Mouse (Mus musculus) kidney, embryonic 16.5 days (tissue): ENCODE measurements around the gene Ldah. TPM values are rescaled to one million over a fixed set of nuclear protein-coding genes. Genes with fewer than 3 reads are reported as not detected.

ENCODE experiments used
- ATAC-seq: fragments of 200-750 bp; cut with Nextera tagmentation; 2 replicates; pipeline ENCODE4 v1.8.0; 2017; ENCODE audit warnings: moderate TSS enrichment; ENCODE audit not compliant: low FRiP score, low TSS enrichment
- H3K27ac ChIP-seq: fragments of 300-500 bp; sonication (generic); 2 replicates; pipeline ENCODE4 v1.5.1; 2014; ENCODE audit warnings: low read length
- H3K27me3 ChIP-seq: fragments of 300-500 bp; sonication (generic); 2 replicates; pipeline ENCODE4 v1.6.1; 2014; ENCODE audit warnings: low read length, control low read depth, mixed read lengths; ENCODE audit not compliant: insufficient read depth
- H3K36me3 ChIP-seq: fragments of 300-500 bp; sonication (generic); 2 replicates; pipeline ENCODE4 v1.6.1; 2014; ENCODE audit warnings: low read length, control low read depth, mixed read lengths; ENCODE audit not compliant: insufficient read depth
- H3K4me1 ChIP-seq: fragments of 300-500 bp; sonication (generic); 2 replicates; pipeline ENCODE4 v1.6.1; 2014; ENCODE audit warnings: low read length, control low read depth, mixed read lengths; ENCODE audit not compliant: insufficient read depth
- H3K4me2 ChIP-seq: fragments of 300-500 bp; sonication (generic); replicated peaks from 2 replicates; pipeline ENCODE4 v1.6.1; 2014; ENCODE audit warnings: low read depth, low read length
- H3K4me3 ChIP-seq: fragments of 300-500 bp; sonication (generic); 2 replicates; pipeline ENCODE4 v1.5.1; 2014; ENCODE audit warnings: mild to moderate bottlenecking, low read length
- H3K9ac ChIP-seq: fragments of 300-500 bp; sonication (generic); replicated peaks from 2 replicates; pipeline ENCODE4 v1.6.1; 2014; ENCODE audit warnings: low read length
- H3K9me3 ChIP-seq: fragments of 300-500 bp; sonication (generic); 2 replicates; pipeline ENCODE4 v1.6.1; 2016; ENCODE audit warnings: low read length, control low read depth
- WGBS: fragments of 180-500 bp; shearing (Covaris S2); extraction: QIAGEN DNeasy Blood & Tissue Kit; methylation state at CpG from one replicate; pipeline ENCODE4 v1.1.7; 2014; 5-methylcytosine and 5-hydroxymethylcytosine counted together
- polyA plus RNA-seq: library from polyadenylated mRNA; unstranded; fragments of >200 nt; fragmentation: Nextera tagmentation; extraction: Ambion mirVana; gene quantifications from 2 replicates; pipeline ENCODE4 v1.2.1, GENCODE M21; 2015

The Ldah gene
- polyA plus RNA-seq, 1 experiment from 2014 or later, result 51.5 TPM

DNA sequence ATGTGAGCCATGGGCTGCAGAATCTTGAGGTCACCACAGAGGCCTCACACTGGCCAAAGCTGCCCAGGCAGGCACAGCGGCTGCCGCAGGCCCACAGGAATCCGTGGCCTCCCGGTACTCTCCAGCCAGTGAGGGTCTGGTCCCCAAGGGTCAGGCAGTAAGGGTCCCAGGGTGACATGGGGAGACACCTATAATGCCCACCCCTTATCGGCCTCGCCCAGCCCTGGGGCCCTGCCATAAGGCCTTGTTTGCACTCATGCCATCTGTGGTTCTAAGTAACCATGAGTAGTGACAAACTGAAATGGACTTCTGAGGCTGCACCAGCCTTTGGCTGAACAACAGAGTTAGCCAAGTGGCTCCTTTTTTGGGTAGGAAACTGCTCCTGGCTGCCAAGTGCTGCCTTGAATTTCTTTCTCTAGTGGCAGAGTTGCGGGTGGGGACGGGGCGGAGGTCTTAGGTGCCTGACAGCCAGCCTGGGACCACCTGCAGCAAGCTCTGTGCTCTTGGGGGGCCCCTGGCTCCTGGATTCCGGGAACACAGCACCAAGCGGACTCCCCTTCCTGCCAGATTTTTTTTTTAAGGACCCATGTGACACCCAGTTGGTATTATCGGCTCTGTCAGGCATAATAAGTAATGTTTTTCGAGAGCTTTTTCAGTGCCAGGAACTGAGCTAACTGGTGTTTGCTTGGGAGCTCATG, 117.5 kb downstream of the Ldah start:
- Histone ChIP-seq H3K4me2 (no peak overlapping the region), H3K4me3 (no peak overlapping the region), H3K4me1 (peaks cover 8% of the 10 kb centered on the region; the same call in 1 of the 2 replicates), H3K9ac (no peak overlapping the region), H3K36me3 (peaks cover 12% of the 10 kb centered on the region; the same call in 1 of the 2 replicates), H3K9me3 (no peaks in the 10 kb centered on the region), H3K27me3 (no peaks in the 10 kb centered on the region), H3K27ac (no peak overlapping the region)
- ATAC-seq, result no peak; the same call in 1 of the 2 replicates
- 84% methylated on average over 13 of the region's 13 CpGs for WGBS

DNA sequence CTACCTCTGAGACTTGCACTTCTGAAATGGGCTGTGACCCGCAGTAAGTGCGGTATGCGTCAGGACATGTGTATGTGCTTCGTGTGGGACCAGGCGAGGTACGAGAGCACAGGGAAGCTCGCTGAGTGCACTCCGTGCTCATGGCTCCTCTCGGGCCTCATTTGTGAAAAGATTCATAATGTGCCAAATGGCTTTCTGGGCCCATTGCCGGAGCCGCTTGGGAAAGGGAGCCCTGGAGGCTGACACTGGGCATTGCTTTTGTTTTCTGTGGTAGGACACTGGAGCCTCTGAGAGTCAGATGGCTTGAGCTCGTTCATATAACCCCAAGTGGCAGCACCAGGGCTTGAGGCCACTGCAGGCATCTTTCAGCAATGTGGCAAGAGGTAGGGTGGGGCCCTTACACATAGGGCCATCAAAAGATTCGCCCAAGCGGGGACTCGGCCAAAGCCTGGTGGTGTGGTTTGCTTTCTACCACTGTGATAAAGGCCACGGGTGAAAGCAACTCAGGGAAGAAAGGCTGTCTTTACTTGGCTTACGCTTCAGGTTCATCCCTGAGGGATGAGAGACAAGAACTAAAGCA, 118.1 kb downstream of the Ldah start:
- 94% methylated on average over 17 of the region's 17 CpGs for WGBS
- no peak overlapping the region for H3K9ac ChIP-seq

GRCm38 (mm10) chr12:8326825-8327674, 119.1 kb downstream of the Ldah start:
- peaks cover 8% of the 10 kb centered on the region; the same call in 1 of the 2 replicates for H3K36me3 ChIP-seq
- H3K9me3 ChIP-seq, result no peaks in the 10 kb centered on the region
- ATAC-seq, result peak; percentile 82
- H3K9ac ChIP-seq, result peak overlapping the region; percentile 39
- H3K4me2 ChIP-seq, result no peak overlapping the region
- H3K4me1 ChIP-seq, result peaks cover 22% of the 10 kb centered on the region
- H3K4me3 ChIP-seq, result no peak overlapping the region
- no peak overlapping the region for H3K27ac ChIP-seq
- no peaks in the 10 kb centered on the region for H3K27me3 ChIP-seq
- 39% methylated on average over 17 of the region's 17 CpGs for WGBS

More for the DNA sequence above, 118.1 kb downstream of the Ldah start:
- H3K4me2 ChIP-seq, result no peak overlapping the region
- no peak for ATAC-seq
- H3K4me1 ChIP-seq, result peaks cover 12% of the 10 kb centered on the region
- H3K9me3 ChIP-seq, result no peaks in the 10 kb centered on the region
- H3K4me3 ChIP-seq, result no peak overlapping the region
- no peaks in the 10 kb centered on the region for H3K27me3 ChIP-seq
- H3K36me3 ChIP-seq, result peaks cover 12% of the 10 kb centered on the region; the same call in 1 of the 2 replicates
- H3K27ac ChIP-seq, result no peak overlapping the region

DNA sequence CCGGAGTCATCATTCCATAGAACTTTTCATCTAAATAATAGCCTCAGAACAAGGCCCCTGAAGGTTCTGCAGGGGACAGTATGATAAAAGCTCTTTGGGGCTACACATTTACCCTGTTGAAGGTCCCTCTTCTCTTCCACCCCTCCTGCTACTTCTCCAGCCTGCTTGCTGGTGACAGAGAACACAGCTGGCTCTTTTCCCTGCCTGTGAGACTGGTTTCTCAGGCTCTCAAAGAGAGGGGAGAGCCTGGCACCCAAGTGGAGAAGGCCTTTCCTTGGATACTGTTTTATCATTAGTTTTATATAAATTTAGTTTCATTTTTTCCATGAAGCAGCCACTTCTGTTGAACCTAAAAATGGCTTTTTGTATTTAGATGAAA, 119.8 kb downstream of the Ldah start:
- H3K9ac ChIP-seq, result peak overlapping the region; percentile 39; the same call in 1 of the 2 replicates
- H3K27ac ChIP-seq, result no peak overlapping the region
- H3K36me3 ChIP-seq, result peaks cover 7% of the 10 kb centered on the region; the same call in 1 of the 2 replicates
- H3K4me3 ChIP-seq, result no peak overlapping the region
- 96% methylated on average over 1 of the region's 1 CpGs for WGBS
- ATAC-seq, result no peak
- no peak overlapping the region for H3K4me2 ChIP-seq
- no peaks in the 10 kb centered on the region for H3K27me3 ChIP-seq
- H3K4me1 ChIP-seq, result peaks cover 25% of the 10 kb centered on the region
- no peaks in the 10 kb centered on the region for H3K9me3 ChIP-seq

DNA sequence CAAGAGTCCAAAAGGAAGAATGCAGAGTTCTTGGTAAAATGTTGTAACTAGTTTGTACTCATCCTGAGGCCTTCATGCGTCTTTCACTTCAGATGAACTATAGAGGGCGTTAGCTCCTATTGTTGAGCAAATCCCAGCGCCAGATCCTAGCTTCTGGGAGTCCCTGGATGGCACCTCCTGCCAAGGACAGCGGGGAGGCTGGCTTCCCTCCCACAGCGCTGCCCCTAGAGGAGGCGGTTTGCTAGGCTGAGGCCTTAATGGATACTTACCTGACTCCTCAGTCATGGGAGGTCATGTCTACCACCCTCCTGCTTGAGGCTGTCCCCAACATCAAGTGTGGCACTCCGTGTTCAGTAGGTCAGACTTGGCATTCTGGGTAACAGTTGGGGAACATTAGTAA, 121.3 kb downstream of the Ldah start:
- H3K27ac ChIP-seq, result no peak overlapping the region
- ATAC-seq, result no peak
- peaks cover 4% of the 10 kb centered on the region for H3K36me3 ChIP-seq
- no peak overlapping the region for H3K4me2 ChIP-seq
- peaks cover 25% of the 10 kb centered on the region for H3K4me1 ChIP-seq
- H3K9me3 ChIP-seq, result no peaks in the 10 kb centered on the region
- H3K4me3 ChIP-seq, result no peak overlapping the region
- H3K27me3 ChIP-seq, result no peaks in the 10 kb centered on the region
- no peak overlapping the region for H3K9ac ChIP-seq
- 94% methylated on average over 7 of the region's 7 CpGs for WGBS

- no peaks in the 10 kb centered on the region for H3K9me3 ChIP-seq
- peaks cover 25% of the 10 kb centered on the region for H3K4me1 ChIP-seq
- no peak overlapping the region for H3K9ac ChIP-seq
- H3K4me3 ChIP-seq, result no peak overlapping the region
- peak overlapping the region; percentile 2; the same call in 1 of the 2 replicates for H3K27ac ChIP-seq
- 28% methylated on average over 14 of the region's 14 CpGs for WGBS
- no peaks in the 10 kb centered on the region for H3K27me3 ChIP-seq
- H3K36me3 ChIP-seq, result peaks cover 10% of the 10 kb centered on the region
- peak; percentile 59 for ATAC-seq
- H3K4me2 ChIP-seq, result no peak overlapping the region
These were observed 123.7 kb downstream of the Ldah start for GRCm38 (mm10) chr12:8331489-8332173.

GRCm38 (mm10) chr12:8332174-8332542, 124.3 kb downstream of the Ldah start:
- Histone ChIP-seq H3K36me3 (peaks cover 13% of the 10 kb centered on the region), H3K27me3 (no peaks in the 10 kb centered on the region), H3K9me3 (no peaks in the 10 kb centered on the region), H3K4me1 (peaks cover 23% of the 10 kb centered on the region), H3K9ac (no peak overlapping the region), H3K4me2 (no peak overlapping the region), H3K27ac (no peak overlapping the region), H3K4me3 (no peak overlapping the region)
- WGBS, result 34% methylated on average over 5 of the region's 5 CpGs
- no peak for ATAC-seq

- 80% methylated on average over 8 of the region's 8 CpGs for WGBS
- Histone ChIP-seq H3K9me3 (no peaks in the 10 kb centered on the region), H3K27me3 (no peaks in the 10 kb centered on the region), H3K27ac (no peak overlapping the region), H3K4me3 (no peak overlapping the region), H3K4me1 (peaks cover 17% of the 10 kb centered on the region), H3K36me3 (peaks cover 14% of the 10 kb centered on the region), H3K9ac (no peak overlapping the region), H3K4me2 (no peak overlapping the region)
- ATAC-seq, result no peak
These were observed 125.7 kb downstream of the Ldah start for GRCm38 (mm10) chr12:8333617-8334016.

- H3K4me2 ChIP-seq, result no peak overlapping the region
- ATAC-seq, result no peak
- H3K9me3 ChIP-seq, result no peaks in the 10 kb centered on the region
- no peak overlapping the region for H3K4me3 ChIP-seq
- H3K27ac ChIP-seq, result no peak overlapping the region
- peaks cover 13% of the 10 kb centered on the region for H3K36me3 ChIP-seq
- peaks cover 18% of the 10 kb centered on the region for H3K4me1 ChIP-seq
- no peaks in the 10 kb centered on the region for H3K27me3 ChIP-seq
- H3K9ac ChIP-seq, result no peak overlapping the region
- WGBS, result 70% methylated on average over 4 of the region's 4 CpGs
These were observed 126.4 kb downstream of the Ldah start for GRCm38 (mm10) chr12:8334261-8334660.
